Mouse (Mus musculus): ENCODE data around the gene Dbi. TPM values are rescaled to one million over a fixed set of nuclear protein-coding genes. Genes with fewer than 3 reads are reported as not detected.
A peak's percentile ranks its signal among the peaks of the same experiment; 100 is the strongest.

Gene Dbi
- polyA plus RNA-seq (2015; fragmentation: Nextera tagmentation; extraction: Ambion mirVana) = 895 and 902 TPM in 2 replicates

- 1% methylated on average over 52 of the region's 52 CpGs for WGBS
- peak within 1 kb of the TSS; percentile 70 for H3K4me3 ChIP-seq (replicated peaks)
- H3K27ac ChIP-seq = peak within 1 kb of the TSS; percentile 96
- H3K9ac ChIP-seq = peak within 1 kb of the TSS; percentile 57
- H3K4me2 ChIP-seq = peak within 1 kb of the TSS; percentile 80
- H3K4me1 ChIP-seq = peaks cover 23% of the 10 kb centered on the region
- peak; percentile 93 for ATAC-seq (ENCODE audit: insufficient read depth, low FRiP score, low read depth)
- H3K36me3 ChIP-seq = 0 out of 2 replicates have a peak, but pooled peaks cover 7% of the 10 kb centered on the region
- no peaks in the 10 kb centered on the region for H3K27me3 ChIP-seq (replicated peaks)
- no peaks in the 10 kb centered on the region for H3K9me3 ChIP-seq
These were observed at the start of gene Dbi, which contains the start of gene 3110009E18Rik for GRCm38 (mm10) chr1:120120969-120121811. Gene Dbi (minus strand): TSS chr1:120121078. Gene 3110009E18Rik (plus strand): TSS chr1:120121187.

- no peak overlapping the region for H3K4me3 ChIP-seq (replicated peaks)
- no peak overlapping the region for H3K27ac ChIP-seq
- no peak for ATAC-seq (ENCODE audit: insufficient read depth, low FRiP score, low read depth)
- 81% methylated on average over 7 of the region's 7 CpGs for WGBS
- H3K4me1 ChIP-seq = no peaks in the 10 kb centered on the region
- H3K27me3 ChIP-seq (replicated peaks) = no peaks in the 10 kb centered on the region
- H3K9me3 ChIP-seq = no peaks in the 10 kb centered on the region
- no peak overlapping the region for H3K4me2 ChIP-seq
- H3K9ac ChIP-seq = no peak overlapping the region
- no peaks in the 10 kb centered on the region for H3K36me3 ChIP-seq
These were observed 49.4 kb upstream of the Dbi start for GRCm38 (mm10) chr1:120170307-120170706.

- no peaks in the 10 kb centered on the region for H3K9me3 ChIP-seq
- no peaks in the 10 kb centered on the region for H3K4me1 ChIP-seq
- H3K4me2 ChIP-seq = no peak overlapping the region
- H3K4me3 ChIP-seq (replicated peaks) = no peak overlapping the region
- no peak for ATAC-seq (ENCODE audit: insufficient read depth, low FRiP score, low read depth)
- no peaks in the 10 kb centered on the region for H3K27me3 ChIP-seq (replicated peaks)
- no peak overlapping the region for H3K9ac ChIP-seq
- no peak overlapping the region for H3K27ac ChIP-seq
- 78% methylated on average over 7 of the region's 7 CpGs for WGBS
- H3K36me3 ChIP-seq = no peaks in the 10 kb centered on the region
These were observed 47.8 kb upstream of the Dbi start for GRCm38 (mm10) chr1:120168674-120169073.

GRCm38 (mm10) chr1:120168016-120168415, 47.1 kb upstream of the Dbi start:
- Histone ChIP-seq H3K4me3 (replicated peaks) (no peak overlapping the region), H3K9me3 (no peaks in the 10 kb centered on the region), H3K4me1 (no peaks in the 10 kb centered on the region), H3K9ac (no peak overlapping the region), H3K4me2 (no peak overlapping the region), H3K27me3 (replicated peaks) (no peaks in the 10 kb centered on the region), H3K36me3 (no peaks in the 10 kb centered on the region), H3K27ac (no peak overlapping the region)
- WGBS = 60% methylated on average over 4 of the region's 4 CpGs
- no peak for ATAC-seq (ENCODE audit: insufficient read depth, low FRiP score, low read depth)

- Histone ChIP-seq H3K36me3 (no peaks in the 10 kb centered on the region), H3K4me1 (no peaks in the 10 kb centered on the region), H3K9ac (no peak overlapping the region), H3K9me3 (no peaks in the 10 kb centered on the region), H3K27me3 (replicated peaks) (no peaks in the 10 kb centered on the region), H3K27ac (no peak overlapping the region), H3K4me3 (replicated peaks) (no peak overlapping the region), H3K4me2 (no peak overlapping the region)
- ATAC-seq (ENCODE audit: insufficient read depth, low FRiP score, low read depth) = no peak
- 63% methylated on average over 1 of the region's 1 CpGs for WGBS
These were observed 41.7 kb upstream of the Dbi start for GRCm38 (mm10) chr1:120162616-120163015.

- Histone ChIP-seq H3K36me3 (no peaks in the 10 kb centered on the region), H3K9ac (no peak overlapping the region), H3K4me1 (no peaks in the 10 kb centered on the region), H3K27me3 (replicated peaks) (no peaks in the 10 kb centered on the region), H3K9me3 (no peaks in the 10 kb centered on the region), H3K4me2 (no peak overlapping the region), H3K4me3 (replicated peaks) (no peak overlapping the region), H3K27ac (no peak overlapping the region)
- no peak for ATAC-seq (ENCODE audit: insufficient read depth, low FRiP score, low read depth)
- 87% methylated on average over 5 of the region's 5 CpGs for WGBS
These were observed 40.6 kb upstream of the Dbi start for GRCm38 (mm10) chr1:120161502-120161901.

GRCm38 (mm10) chr1:120158474-120159127, 37.7 kb upstream of the Dbi start:
- Histone ChIP-seq H3K36me3 (no peaks in the 10 kb centered on the region), H3K4me3 (replicated peaks) (no peak overlapping the region), H3K27ac (no peak overlapping the region), H3K27me3 (replicated peaks) (no peaks in the 10 kb centered on the region), H3K9me3 (no peaks in the 10 kb centered on the region), H3K4me1 (no peaks in the 10 kb centered on the region), H3K4me2 (no peak overlapping the region), H3K9ac (no peak overlapping the region)
- ATAC-seq (ENCODE audit: insufficient read depth, low FRiP score, low read depth) = no peak
- WGBS = 79% methylated on average over 9 of the region's 9 CpGs

- Histone ChIP-seq H3K27ac (no peak overlapping the region), H3K9me3 (no peaks in the 10 kb centered on the region), H3K4me2 (no peak overlapping the region), H3K36me3 (no peaks in the 10 kb centered on the region), H3K4me3 (replicated peaks) (no peak overlapping the region), H3K27me3 (replicated peaks) (no peaks in the 10 kb centered on the region), H3K4me1 (no peaks in the 10 kb centered on the region), H3K9ac (no peak overlapping the region)
- 17% methylated on average over 1 of the region's 1 CpGs for WGBS
- ATAC-seq (ENCODE audit: insufficient read depth, low FRiP score, low read depth) = no peak
These were observed 34.4 kb upstream of the Dbi start for GRCm38 (mm10) chr1:120155325-120155724.

GRCm38 (mm10) chr1:120154232-120154631, 33.4 kb upstream of the Dbi start:
- ATAC-seq (ENCODE audit: insufficient read depth, low FRiP score, low read depth) = no peak
- H3K4me3 ChIP-seq (replicated peaks) = no peak overlapping the region
- no peaks in the 10 kb centered on the region for H3K27me3 ChIP-seq (replicated peaks)
- no peak overlapping the region for H3K27ac ChIP-seq
- H3K9me3 ChIP-seq = no peaks in the 10 kb centered on the region
- H3K9ac ChIP-seq = no peak overlapping the region
- H3K4me2 ChIP-seq = no peak overlapping the region
- H3K36me3 ChIP-seq = no peaks in the 10 kb centered on the region
- H3K4me1 ChIP-seq = no peaks in the 10 kb centered on the region

GRCm38 (mm10) chr1:120146994-120147393, 26.1 kb upstream of the Dbi start:
- no peak overlapping the region for H3K27ac ChIP-seq
- H3K4me1 ChIP-seq = no peaks in the 10 kb centered on the region
- no peaks in the 10 kb centered on the region for H3K36me3 ChIP-seq
- no peaks in the 10 kb centered on the region for H3K27me3 ChIP-seq (replicated peaks)
- ATAC-seq (ENCODE audit: insufficient read depth, low FRiP score, low read depth) = no peak
- H3K4me3 ChIP-seq (replicated peaks) = no peak overlapping the region
- H3K9ac ChIP-seq = no peak overlapping the region
- no peak overlapping the region for H3K4me2 ChIP-seq
- H3K9me3 ChIP-seq = no peaks in the 10 kb centered on the region

- ATAC-seq (ENCODE audit: insufficient read depth, low FRiP score, low read depth) = no peak
- Histone ChIP-seq H3K4me1 (no peaks in the 10 kb centered on the region), H3K4me2 (no peak overlapping the region), H3K36me3 (no peaks in the 10 kb centered on the region), H3K9me3 (no peaks in the 10 kb centered on the region), H3K27ac (no peak overlapping the region), H3K9ac (no peak overlapping the region), H3K4me3 (replicated peaks) (no peak overlapping the region), H3K27me3 (replicated peaks) (no peaks in the 10 kb centered on the region)
- WGBS = 87% methylated on average over 8 of the region's 8 CpGs
These were observed 24.8 kb upstream of the Dbi start for GRCm38 (mm10) chr1:120145527-120146216.

GRCm38 (mm10) chr1:120142551-120142950, 21.7 kb upstream of the Dbi start:
- no peak for ATAC-seq (ENCODE audit: insufficient read depth, low FRiP score, low read depth)
- Histone ChIP-seq H3K36me3 (no peaks in the 10 kb centered on the region), H3K27me3 (replicated peaks) (no peaks in the 10 kb centered on the region), H3K4me2 (no peak overlapping the region), H3K4me3 (replicated peaks) (no peak overlapping the region), H3K27ac (no peak overlapping the region), H3K9ac (no peak overlapping the region), H3K4me1 (no peaks in the 10 kb centered on the region), H3K9me3 (no peaks in the 10 kb centered on the region)
- WGBS = 83% methylated on average over 5 of the region's 5 CpGs
